Mouse (Mus musculus) CH12.LX (cell line): ENCODE results near the gene Gsg1l.

Experiments
- CTCF ChIP-seq, 2 experiments: IDR thresholded peaks in 1 of 2; conservative IDR thresholded peaks in 1 of 2; 2 replicates each; pipeline ENCODE4 v1.5.1; 2011 to 2012; ENCODE audit warnings: low read depth in 2 of 2, low read length in 2 of 2, improper control_type of control experiment in 1 of 2, inconsistent platforms in 1 of 2, mild to moderate bottlenecking in 1 of 2, moderate library complexity in 1 of 2
- E2F4 ChIP-seq: IDR thresholded peaks from 2 replicates; pipeline ENCODE4 v1.6.1; 2011; ENCODE audit warnings: low read depth, low read length, improper control_type of control experiment; ENCODE audit not compliant: insufficient replicate concordance
- GABPA ChIP-seq: IDR thresholded peaks from 2 replicates; pipeline ENCODE4 v1.6.1; 2012; ENCODE audit warnings: low read depth, low read length, improper control_type of control experiment, inconsistent platforms; ENCODE audit not compliant: insufficient replicate concordance
- HCFC1 ChIP-seq: IDR thresholded peaks from 2 replicates; pipeline ENCODE4 v1.6.1; 2012; ENCODE audit warnings: low read depth, mild to moderate bottlenecking, inconsistent platforms, low read length, improper control_type of control experiment
- KAT2A ChIP-seq: IDR thresholded peaks from 2 replicates; pipeline ENCODE4 v1.6.1; 2012; ENCODE audit warnings: low read length, improper control_type of control experiment, inconsistent platforms; ENCODE audit not compliant: insufficient replicate concordance
- NELFE ChIP-seq: IDR thresholded peaks from 2 replicates; pipeline ENCODE4 v1.6.1; 2011; ENCODE audit warnings: low read depth, low read length, improper control_type of control experiment
- TBP ChIP-seq: conservative IDR thresholded peaks from 2 replicates; pipeline ENCODE4 v1.6.1; 2011; ENCODE audit warnings: low read depth, low read length, improper control_type of control experiment
- USF1 ChIP-seq: IDR thresholded peaks from 2 replicates; pipeline ENCODE4 v1.6.1; 2014; ENCODE audit warnings: low read depth, mild to moderate bottlenecking, inconsistent platforms, low read length, improper control_type of control experiment
- ZC3H11A ChIP-seq: IDR thresholded peaks from 2 replicates; pipeline ENCODE4 v1.6.1; 2012; ENCODE audit warnings: low read depth, mild to moderate bottlenecking, inconsistent platforms, low read length, improper control_type of control experiment

- no peak for TF ChIP-seq CTCF (conservative IDR thresholded peaks at IDR 0.05 in 1 of 2, IDR thresholded peaks at IDR 0.05 in 1 of 2; ENCODE audit: low read depth in 2 of 2, low read length in 2 of 2)
- no peak for TF ChIP-seq NELFE
- no peak for TF ChIP-seq GABPA
- no peak for TF ChIP-seq USF1
- TF ChIP-seq HCFC1: no peak
- no peak for TF ChIP-seq KAT2A
- TF ChIP-seq ZC3H11A: no peak
- TF ChIP-seq TBP: no peak
- TF ChIP-seq E2F4: no peak
Observed at GRCm38 (mm10) chr7:126127673-126128072, 45.5 kb upstream of the Gsg1l start.
